Mouse (Mus musculus) liver, adult 2 months (tissue): ENCODE measurements around the gene Chst8.

ENCODE experiments used
- CTCF ChIP-seq: fragments of 200-500 bp; IDR thresholded peaks from 2 replicates; pipeline ENCODE4 v1.5.1; 2011; ENCODE audit warnings: low read depth, low read length, control low read depth
- POLR2A ChIP-seq: fragments of 200-500 bp; IDR thresholded peaks from 2 replicates; pipeline ENCODE4 v1.6.1; 2011; ENCODE audit warnings: low read length, control low read depth; ENCODE audit not compliant: insufficient read depth; ENCODE audit errors: extremely low read depth

- TF ChIP-seq CTCF (no peak), POLR2A (no peak)
These were observed 73.1 kb downstream of the Chst8 start for GRCm38 (mm10) chr7:34739371-34739770.
